Mouse (Mus musculus) ES-E14 (cell line): Measurements from ENCODE around the gene Birc2. TPM values are rescaled to one million over a fixed set of nuclear protein-coding genes. Genes with fewer than 3 reads are reported as not detected.
"Not testable (repeated sequence)": the region's sequence is repeated elsewhere in the genome, so short reads cannot be mapped to it uniquely, and the experiment has no call there.

ENCODE experiments used
- DNase-seq: peaks from one replicate; pipeline ENCODE4 v3.0.0-alpha.2; 2013; ENCODE audit warnings: low read depth, low spot score
- H3K27ac ChIP-seq: 2 replicates; pipeline ENCODE4 v1.5.1; 2012; ENCODE audit warnings: low read depth, mild to moderate bottlenecking, low read length, moderate library complexity, mixed read lengths; ENCODE audit not compliant: poor library complexity, insufficient read depth, severe bottlenecking
- H3K36me3 ChIP-seq: 2 replicates; pipeline ENCODE4 v1.6.1; 2012; ENCODE audit warnings: mild to moderate bottlenecking, low read length, moderate library complexity, mixed read lengths; ENCODE audit not compliant: control insufficient read depth, poor library complexity, insufficient read depth, severe bottlenecking
- H3K4me1 ChIP-seq, 2 experiments: fragments of 150-350 bp in 1 of 2; sonication (generic) in 1 of 2; 2 replicates each; pipeline ENCODE4 v1.6.1; 2012; ENCODE audit warnings: low read length in 2 of 2, mild to moderate bottlenecking in 1 of 2, mixed read lengths in 1 of 2; ENCODE audit not compliant: control insufficient read depth in 2 of 2, insufficient read depth in 2 of 2, poor library complexity in 1 of 2
- H3K4me3 ChIP-seq, 2 experiments: fragments of 150-350 bp in 1 of 2; sonication (generic) in 1 of 2; 2 replicates each; pipeline ENCODE4 v1.5.1; 2012; ENCODE audit warnings: low read length in 2 of 2, low read depth in 1 of 2, mild to moderate bottlenecking in 1 of 2, mixed read lengths in 1 of 2; ENCODE audit not compliant: insufficient read depth in 1 of 2, poor library complexity in 1 of 2, severe bottlenecking in 1 of 2
- H3K9ac ChIP-seq: 2 replicates; pipeline ENCODE4 v1.6.1; 2012; ENCODE audit warnings: low read depth, mild to moderate bottlenecking, low read length, mixed read lengths; ENCODE audit not compliant: poor library complexity, insufficient read depth, severe bottlenecking
- H3K9me3 ChIP-seq: fragments of 150-350 bp; sonication (generic); 2 replicates; pipeline ENCODE4 v1.6.1; 2012; ENCODE audit warnings: low read depth, mild to moderate bottlenecking, low read length; ENCODE audit not compliant: control insufficient read depth, insufficient read depth
- CHD2 ChIP-seq: IDR thresholded peaks from 2 replicates; pipeline ENCODE4 v1.6.1; 2014; ENCODE audit warnings: mild to moderate bottlenecking, low read depth, low read length, inconsistent platforms
- HCFC1 ChIP-seq: IDR thresholded peaks from 2 replicates; pipeline ENCODE4 v1.6.1; 2012; ENCODE audit warnings: low read length, inconsistent platforms, borderline replicate concordance; ENCODE audit not compliant: insufficient read depth
- MAFK ChIP-seq: IDR thresholded peaks from 2 replicates; pipeline ENCODE4 v1.6.1; 2014; ENCODE audit warnings: mild to moderate bottlenecking, low read depth, low read length, inconsistent platforms; ENCODE audit not compliant: insufficient read depth
- ZC3H11A ChIP-seq: IDR thresholded peaks from 2 replicates; pipeline ENCODE4 v1.6.1; 2012; ENCODE audit warnings: low read depth, mild to moderate bottlenecking, inconsistent platforms, low read length, borderline replicate concordance
- ZNF384 ChIP-seq: IDR thresholded peaks from 2 replicates; pipeline ENCODE4 v1.6.1; 2012; ENCODE audit warnings: low read depth, low read length, inconsistent platforms
- in situ Hi-C, 2 experiments: fragments of 600-800 bp; cut with MboI; formaldehyde crosslinking; loops; one replicate each; pipeline ENCODE4 v1.15.1; 2025; ENCODE audit warnings: low sequenced_read_pairs in 2 of 2, inconsistent platforms in 1 of 2; ENCODE audit not compliant: unreplicated experiment in 2 of 2
- total RNA-seq: library from RNA; depleted of rRNA; stranded (reverse); fragments of 300-350 nt; gene quantifications from 2 replicates; pipeline ENCODE4 v1.2.3, GENCODE M21; 2012

Gene Birc2
- total RNA-seq, 1 experiment = 30.5 TPM

DNA sequence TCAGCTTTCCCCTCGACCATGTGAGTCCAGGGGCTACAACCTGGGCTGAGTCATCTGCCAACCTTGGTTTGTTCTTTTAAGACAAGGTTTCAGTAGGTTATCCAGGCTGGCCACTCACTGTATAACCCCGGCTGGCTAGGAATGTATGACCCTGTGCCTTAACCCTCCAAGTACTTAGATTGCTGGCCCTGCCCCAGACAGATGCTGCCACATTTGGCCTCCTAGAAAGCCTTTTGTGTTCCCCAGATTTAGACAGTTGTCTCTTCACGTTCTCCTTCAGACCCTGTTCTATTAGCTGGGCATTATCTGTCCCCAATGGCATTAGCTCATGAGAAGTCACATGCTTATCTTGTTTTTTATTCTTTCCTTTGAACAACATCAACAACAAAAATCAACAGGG, 19.0 kb upstream of the Birc2 start:
- Histone ChIP-seq H3K9me3 (no peaks in the 10 kb centered on the region), H3K27ac (no peak overlapping the region), H3K36me3 (no peaks in the 10 kb centered on the region), H3K4me1 (peaks cover 2 to 3% of the 10 kb centered on the region in 2 experiments; a peak in 1 of 4 replicates), H3K4me3 (no peak overlapping the region), H3K9ac (no peak overlapping the region)
- in situ Hi-C loops = loop anchor here (10.0 kb wide), 2 partner anchors 141 to 251 kb away; no protein-coding TSS in a partner anchor
- TF ChIP-seq HCFC1 (no peak), MAFK (no peak), ZC3H11A (no peak), ZNF384 (no peak), CHD2 (no peak)
- no peak for DNase-seq

DNA sequence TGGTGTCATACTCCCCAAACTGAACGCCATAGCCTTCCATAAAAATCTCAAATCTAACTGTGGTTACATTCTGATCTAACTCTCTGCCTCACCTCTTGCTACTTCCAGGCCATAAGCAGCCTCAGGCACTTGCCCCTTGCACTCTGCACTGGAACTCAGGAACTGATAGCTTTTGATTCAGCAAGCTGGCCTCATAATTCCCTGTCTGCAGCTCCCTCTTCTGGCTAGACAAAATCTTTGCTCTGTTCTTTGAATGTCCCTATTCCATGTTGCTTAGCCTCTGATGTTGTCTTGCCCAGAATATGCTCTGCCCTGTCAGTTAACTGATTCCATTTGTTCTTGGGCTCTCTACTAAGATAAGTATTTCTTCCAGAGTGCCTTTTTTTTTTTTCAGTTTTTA, 18.5 kb upstream of the Birc2 start:
- no peak for DNase-seq
- H3K36me3 ChIP-seq = no peaks in the 10 kb centered on the region
- H3K27ac ChIP-seq = no peak overlapping the region
- no peaks in the 10 kb centered on the region for H3K9me3 ChIP-seq
- H3K4me3 ChIP-seq = no peak overlapping the region
- in situ Hi-C loops = loop anchor here (10.0 kb wide), 2 partner anchors 141 to 251 kb away; no protein-coding TSS in a partner anchor
- H3K4me1 ChIP-seq = peaks cover 2 to 3% of the 10 kb centered on the region in 2 experiments; a peak in 1 of 4 replicates
- H3K9ac ChIP-seq = no peak overlapping the region
- TF ChIP-seq ZNF384 (no peak), ZC3H11A (peak; percentile 92)

DNA sequence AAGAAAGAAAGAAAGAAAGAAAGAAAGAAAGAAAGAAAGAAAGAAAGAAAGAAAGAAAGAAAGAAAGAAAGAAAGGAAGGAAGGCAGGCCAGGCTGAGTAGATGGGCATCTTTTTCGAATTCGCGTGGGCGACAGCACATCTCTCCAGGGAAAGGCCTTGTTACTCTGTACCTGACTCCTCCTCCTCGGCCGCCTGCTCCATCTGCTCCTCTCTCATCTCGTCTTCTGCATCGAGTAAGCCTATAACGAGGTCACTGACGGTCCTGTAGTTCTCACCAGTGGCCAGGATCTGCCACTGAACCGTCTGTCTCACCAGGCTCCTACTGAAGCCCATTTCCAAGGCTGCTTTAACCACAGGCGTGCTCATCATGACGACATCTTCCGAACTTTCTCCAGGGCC, 17.3 kb upstream of the Birc2 start:
- not testable (repeated sequence) for H3K27ac ChIP-seq, H3K4me3 ChIP-seq, H3K4me1 ChIP-seq, H3K9ac ChIP-seq, DNase-seq, H3K9me3 ChIP-seq, H3K36me3 ChIP-seq
- in situ Hi-C loops = loop anchor here (5.0 to 10.0 kb wide), 3 partner anchors 139 to 249 kb away; no protein-coding TSS in a partner anchor

DNA sequence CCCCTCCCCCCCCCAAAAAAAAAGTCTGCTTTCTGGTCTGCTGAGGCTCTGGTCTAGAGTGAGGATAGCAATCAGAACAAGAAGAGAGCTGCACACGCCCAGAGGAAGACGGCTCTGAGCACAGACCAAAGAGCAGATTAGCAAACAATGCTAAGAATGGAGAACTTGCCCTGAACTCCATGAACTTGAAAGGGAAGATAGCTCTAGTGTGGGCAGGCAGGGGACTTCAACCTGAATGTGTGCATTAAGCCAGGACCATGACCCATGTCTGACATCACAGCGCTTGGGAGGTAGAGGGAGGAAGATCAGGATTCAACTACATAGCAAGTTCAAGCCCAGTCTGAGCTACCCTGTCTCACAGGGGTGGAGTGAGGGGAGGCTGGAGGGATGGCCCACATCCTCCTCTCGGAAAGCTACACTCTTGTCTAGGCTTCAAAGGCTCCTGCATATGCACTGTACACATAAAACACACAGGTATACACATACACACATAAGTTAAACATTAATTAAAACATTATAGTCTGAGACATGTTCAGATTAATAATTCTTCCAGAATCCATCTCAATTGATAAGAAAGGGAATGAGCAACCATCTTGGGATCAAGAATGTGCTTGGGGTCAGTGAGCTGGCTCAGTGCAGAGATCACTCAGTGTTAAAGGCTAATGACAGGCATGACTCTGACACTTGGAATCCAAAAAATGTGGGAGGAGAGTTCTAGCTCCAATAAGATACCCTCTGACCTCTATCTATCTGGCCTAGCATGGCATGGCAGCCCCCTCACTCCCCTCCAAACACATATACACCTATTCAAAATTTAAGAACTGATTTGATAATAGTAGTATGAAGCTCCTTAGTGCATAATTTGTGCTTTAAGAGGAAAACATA, 15.7 kb upstream of the Birc2 start:
- Histone ChIP-seq H3K27ac (no peak overlapping the region), H3K4me1 (peaks cover 2 to 6% of the 10 kb centered on the region in 2 experiments; a peak in 1 of 4 replicates), H3K36me3 (no peaks in the 10 kb centered on the region), H3K9ac (no peak overlapping the region), H3K9me3 (no peaks in the 10 kb centered on the region), H3K4me3 (no peak overlapping the region)
- TF ChIP-seq CHD2 (no peak), ZC3H11A (no peak), MAFK (no peak), HCFC1 (no peak), ZNF384 (no peak)
- no peak for DNase-seq
- in situ Hi-C loops = loop anchor here (5.0 to 10.0 kb wide), 3 partner anchors 138 to 248 kb away; no protein-coding TSS in a partner anchor
